In genomic region chr3:105957235-105957634, GRCm38 (mm10) we compare ENCODE assay signal across 12 mouse cellular contexts. TPM values are rescaled to one million over a fixed set of nuclear protein-coding genes. Genes with fewer than 3 reads are reported as not detected.
DNase-seq lines count a peak whose midpoint lies in the region; ATAC-seq and TF ChIP-seq lines count a peak whose summit lies in the region.
"Had no signal": no experiment of that assay in that cellular context is flagged by ENCODE, and none has a peak within 500 bp of the region (broad histone marks: within the 10 kb centered on the region; RNA-seq: fewer than 3 reads in every experiment).

No protein-coding gene starts in this region.

- dilution Hi-C loops in CH12.LX (cut with MboI; ENCODE audit: extremely low pct_ligation_motif_present, extremely low pct_unique_long_range_greater_than_20kb, low sequenced_read_pairs) = no loop called here

- H3K79me2 ChIP-seq in CH12.LX (replicated peaks; ENCODE audit: control insufficient read depth, extremely low read depth, insufficient read depth, poor library complexity, severe bottlenecking) = peaks cover 59% of the 10 kb centered on the region

- peak overlapping the region; percentile 96 for H3K9ac ChIP-seq in heart, embryonic 16.5 days (ENCODE audit: low read length)
- H3K9ac ChIP-seq in CH12.LX (ENCODE audit: insufficient read depth, low read depth) = peak overlapping the region; percentile 92
- H3K9ac ChIP-seq in liver, postnatal 0 days (replicated peaks) = peak overlapping the region; percentile 94

- TF ChIP-seq CTCF in CH12.LX (conservative IDR thresholded peaks at IDR 0.05 in 1 of 2, IDR thresholded peaks at IDR 0.05 in 1 of 2; ENCODE audit: low read depth in 2 of 2, low read length in 2 of 2) = peak in 1 of 2 experiments; percentile 33; a peak in 2 of 4 replicates
- TF ChIP-seq CTCF in cortical plate, adult 2 months (IDR thresholded peaks at IDR 0.05; ENCODE audit: extremely low read depth, insufficient read depth, low read length) = no peak
- TF ChIP-seq CTCF in liver, postnatal 0 days (IDR thresholded peaks at IDR 0.05; ENCODE audit: low read depth) = no peak; the same call in none of the 2 replicates

- TF ChIP-seq RAD21 in CH12.LX (IDR thresholded peaks at IDR 0.05; ENCODE audit: low read depth, low read length) = no peak

- peaks cover 26% of the 10 kb centered on the region for H3K4me1 ChIP-seq in heart, embryonic 16.5 days (ENCODE audit: control insufficient read depth, insufficient read depth, low read length)
- peaks cover 2 to 43% of the 10 kb centered on the region in 2 experiments; a peak in 3 of 4 replicates for H3K4me1 ChIP-seq in CH12.LX (ENCODE audit: control insufficient read depth in 1 of 2, insufficient read depth in 2 of 2)
- H3K4me1 ChIP-seq in cortical plate, adult 2 months (ENCODE audit: control insufficient read depth, insufficient read depth, low read length) = peaks cover 6% of the 10 kb centered on the region; the same call in 1 of the 2 replicates
- H3K4me1 ChIP-seq in liver, postnatal 0 days (ENCODE audit: insufficient read depth) = peaks cover 22% of the 10 kb centered on the region

- DNase-seq in heart, adult 9 months (ENCODE audit: low spot score in 2 of 2) = no peak
- DNase-seq in CH12.LX (ENCODE audit: extremely low read depth) = no peak
- DNase-seq in liver, postnatal 0 days = no peak
- no peak for DNase-seq in gastrocnemius, postnatal 36 days
- DNase-seq in cerebellum, postnatal 36 days = no peak
- DNase-seq: cerebellum, adult 8-10 months; right cerebral cortex, postnatal 25 days; thymus, postnatal 36 days had no signal

- TF ChIP-seq POLR2A in CH12.LX (IDR thresholded peaks at IDR 0.05; ENCODE audit: low read depth, low read length) = no peak
- no peak for TF ChIP-seq POLR2A in cortical plate, adult 2 months (IDR thresholded peaks at IDR 0.05; ENCODE audit: extremely low read depth, insufficient read depth, low read length)

- H3K9me3 ChIP-seq in heart, embryonic 16.5 days (replicated peaks; ENCODE audit: control insufficient read depth, low read length) = no peaks in the 10 kb centered on the region
- no peaks in the 10 kb centered on the region for H3K9me3 ChIP-seq in CH12.LX (replicated peaks; ENCODE audit: low read length)
- H3K9me3 ChIP-seq in liver, postnatal 0 days (ENCODE audit: low read length) = no peaks in the 10 kb centered on the region

- TF ChIP-seq EP300 in CH12.LX (IDR thresholded peaks at IDR 0.05; ENCODE audit: low read length) = no peak
- no peak for TF ChIP-seq EP300 in liver, postnatal 0 days (IDR thresholded peaks at IDR 0.05; ENCODE audit: low read depth)

- H3K27ac ChIP-seq in heart, embryonic 16.5 days (ENCODE audit: low read length) = no peak overlapping the region
- H3K27ac ChIP-seq in CH12.LX (ENCODE audit: insufficient read depth, low read depth) = no peak overlapping the region
- no peak overlapping the region for H3K27ac ChIP-seq in cortical plate, adult 2 months (ENCODE audit: insufficient read depth, low read length)
- no peak overlapping the region for H3K27ac ChIP-seq in liver, postnatal 0 days (ENCODE audit: low read depth)
- H3K27ac ChIP-seq: macrophage had no signal

- H3K4me2 ChIP-seq in heart, embryonic 16.5 days (ENCODE audit: low read depth, low read length) = peak overlapping the region; percentile 73
- peak overlapping the region; percentile 96 for H3K4me2 ChIP-seq in CH12.LX (ENCODE audit: insufficient read depth, low read depth, poor library complexity, severe bottlenecking)
- peak overlapping the region; percentile 99 for H3K4me2 ChIP-seq in liver, postnatal 0 days (ENCODE audit: low read depth, low read length)

- ATAC-seq in heart, embryonic 16.5 days (replicated peaks; ENCODE audit: extremely low read depth, insufficient read depth, low FRiP score) = no peak
- ATAC-seq in liver, postnatal 0 days = no peak
- ATAC-seq in megakaryocyte-erythroid progenitor cell, adult 5-6 weeks (replicated peaks; ENCODE audit: low FRiP score, low TSS enrichment, poor library complexity, severe bottlenecking) = no peak

- peak overlapping the region; percentile 95 for H3K4me3 ChIP-seq in heart, embryonic 16.5 days (ENCODE audit: low read length)
- H3K4me3 ChIP-seq in CH12.LX (replicated peaks in 1 of 3; ENCODE audit: low read depth in 2 of 3, low read length in 2 of 3, poor library complexity in 1 of 3) = no peak overlapping the region
- peak overlapping the region; percentile 10; the same call in 1 of the 2 replicates for H3K4me3 ChIP-seq in cortical plate, adult 2 months (ENCODE audit: insufficient read depth, low read length)
- peak overlapping the region; percentile 79; the same call in 1 of the 2 replicates for H3K4me3 ChIP-seq in liver, postnatal 0 days (ENCODE audit: low read depth, low read length)

- in situ Hi-C loops in CH12.LX (cut with MboI; ENCODE audit: low pct_ligation_motif_present, low pct_unique_long_range_greater_than_20kb, low sequenced_read_pairs) = loop anchor here (5.0 kb wide), 1 partner anchor 55 kb away; no protein-coding TSS in a partner anchor

- H3K27me3 ChIP-seq in heart, embryonic 16.5 days (ENCODE audit: control insufficient read depth, insufficient read depth, low read length) = no peaks in the 10 kb centered on the region
- no peaks in the 10 kb centered on the region for H3K27me3 ChIP-seq in CH12.LX (replicated peaks)
- H3K27me3 ChIP-seq in liver, postnatal 0 days (ENCODE audit: insufficient read depth, low read length) = no peaks in the 10 kb centered on the region

- intact Hi-C loops in gastrocnemius, postnatal 36 days (cut with DNase I) = loop anchor here (5.0 kb wide), 1 partner anchor 225 kb away; no protein-coding TSS in a partner anchor

- WGBS in heart, embryonic 16.5 days = 88% methylated on average over 1 of the region's 1 CpGs
- 86% methylated on average over 1 of the region's 1 CpGs for WGBS in liver, postnatal 0 days (ENCODE audit: insufficient replicate concordance)

- H3K36me3 ChIP-seq in heart, embryonic 16.5 days (ENCODE audit: control insufficient read depth, insufficient read depth) = peaks cover 25% of the 10 kb centered on the region
- H3K36me3 ChIP-seq in CH12.LX (replicated peaks in 1 of 2; ENCODE audit: control insufficient read depth in 1 of 2, insufficient read depth in 1 of 2, low read length in 1 of 2) = peaks cover 24 to 68% of the 10 kb centered on the region in 2 experiments
- peaks cover 45% of the 10 kb centered on the region for H3K36me3 ChIP-seq in liver, postnatal 0 days (replicated peaks; ENCODE audit: insufficient read depth, low read length)

RNA-seq across cellular contexts. Expression of gene Wdr77, which starts 1.9 kb away (rescaled TPM):
- 85.9 and 86.6 TPM in 2 replicates for polyA plus RNA-seq in heart, embryonic 16.5 days (2015; fragmentation: Nextera tagmentation; extraction: Ambion mirVana)
- total RNA-seq in CH12.LX (2012; rRNA removed) = 87.4 and 114 TPM in 2 replicates
- total RNA-seq in CH12.LX (2014; rRNA removed) = 86.7 and 91.2 TPM in 2 replicates
- 203 and 235 TPM in 2 replicates for polyA plus RNA-seq in CH12.LX (2012; ENCODE audit: insufficient read length, low read depth)
- polyA plus RNA-seq in cortical plate, adult 2 months (2012; rRNA removed) = 43.1 and 47.0 TPM in 2 replicates
- polyA plus RNA-seq in liver, postnatal 0 days (2015; fragmentation: Nextera tagmentation; extraction: Ambion mirVana) = 28.9 and 32.4 TPM in 2 replicates
- 77.7 and 84.6 TPM in 2 replicates for total RNA-seq in megakaryocyte-erythroid progenitor cell, adult 5-6 weeks (2014; fragmentation: Nextera tagmentation)
- 37.0 and 37.9 TPM in 2 replicates for total RNA-seq in megakaryocyte-erythroid progenitor cell, adult 5-6 weeks (2017)
- 10 to 100 TPM; 26.9 to 29.3 TPM for total RNA-seq in gastrocnemius, postnatal 36 days (2021)

RNA-seq across cellular contexts. Expression of gene Atp5f1, which starts 2.7 kb away (rescaled TPM):
- 954 and 1,079 TPM in 2 replicates for polyA plus RNA-seq in heart, embryonic 16.5 days (2015; fragmentation: Nextera tagmentation; extraction: Ambion mirVana)
- total RNA-seq in CH12.LX (2012; rRNA removed) (317 and 342 TPM in 2 replicates), CH12.LX (2014; rRNA removed) (676 and 764 TPM in 2 replicates)
- 494 and 505 TPM in 2 replicates for polyA plus RNA-seq in CH12.LX (2012; ENCODE audit: insufficient read length, low read depth)
- polyA plus RNA-seq in cortical plate, adult 2 months (2012; rRNA removed) = 303 and 309 TPM in 2 replicates
- 436 and 461 TPM in 2 replicates for polyA plus RNA-seq in liver, postnatal 0 days (2015; fragmentation: Nextera tagmentation; extraction: Ambion mirVana)
- total RNA-seq in megakaryocyte-erythroid progenitor cell, adult 5-6 weeks (2014; fragmentation: Nextera tagmentation) = 376 and 381 TPM in 2 replicates
- total RNA-seq in megakaryocyte-erythroid progenitor cell, adult 5-6 weeks (2017) = 527 and 581 TPM in 2 replicates
- total RNA-seq in gastrocnemius, postnatal 36 days (2021) = 100 to 1,000 TPM; 614 to 667 TPM

RNA-seq across cellular contexts. Expression of gene Ovgp1, which starts 16.3 kb away (rescaled TPM):
- polyA plus RNA-seq in heart, embryonic 16.5 days (2015; fragmentation: Nextera tagmentation; extraction: Ambion mirVana) = 1.2 and 1.6 TPM in 2 replicates
- total RNA-seq in CH12.LX (2012; rRNA removed) (1.4 and 1.6 TPM in 2 replicates), CH12.LX (2014; rRNA removed) (2.3 TPM in 2 replicates)
- 4.3 and 5.6 TPM in 2 replicates for polyA plus RNA-seq in CH12.LX (2012; ENCODE audit: insufficient read length, low read depth)
- polyA plus RNA-seq in cortical plate, adult 2 months (2012; rRNA removed) = 9.1 and 10.2 TPM in 2 replicates
- 0.28 and 0.40 TPM in 2 replicates for polyA plus RNA-seq in liver, postnatal 0 days (2015; fragmentation: Nextera tagmentation; extraction: Ambion mirVana)
- total RNA-seq in megakaryocyte-erythroid progenitor cell, adult 5-6 weeks (2014; fragmentation: Nextera tagmentation) = 5.9 and 7.8 TPM in 2 replicates
- total RNA-seq in megakaryocyte-erythroid progenitor cell, adult 5-6 weeks (2017) = 2.4 and 7.4 TPM in 2 replicates
- total RNA-seq in gastrocnemius, postnatal 36 days (2021) = under 1 TPM; 0.51 to 0.79 TPM

RNA-seq across cellular contexts. Expression of gene I830077J02Rik, which starts 24.8 kb away (rescaled TPM):
- polyA plus RNA-seq in heart, embryonic 16.5 days (2015; fragmentation: Nextera tagmentation; extraction: Ambion mirVana) = 0.90 and 1.6 TPM in 2 replicates
- 0.84 and 1.3 TPM in 2 replicates for total RNA-seq in CH12.LX (2012; rRNA removed)
- 2.9 and 3.2 TPM in 2 replicates for total RNA-seq in CH12.LX (2014; rRNA removed)
- 8.3 and 10.2 TPM in 2 replicates for polyA plus RNA-seq in CH12.LX (2012; ENCODE audit: insufficient read length, low read depth)
- polyA plus RNA-seq in cortical plate, adult 2 months (2012; rRNA removed) = 1.8 and 2.0 TPM in 2 replicates
- 3.9 and 5.4 TPM in 2 replicates for polyA plus RNA-seq in liver, postnatal 0 days (2015; fragmentation: Nextera tagmentation; extraction: Ambion mirVana)
- total RNA-seq in megakaryocyte-erythroid progenitor cell, adult 5-6 weeks (2014; fragmentation: Nextera tagmentation) = 0.35 and 2.8 TPM in 2 replicates
- total RNA-seq in megakaryocyte-erythroid progenitor cell, adult 5-6 weeks (2017) = 0.52 and 8.0 TPM in 2 replicates
- total RNA-seq in gastrocnemius, postnatal 36 days (2021) = under 1 TPM in 1 of 2 experiments, not detected in 1; 0.26 TPM

RNA-seq across cellular contexts. Expression of gene Pifo, which starts 57.2 kb away (rescaled TPM):
- 1.1 and 2.5 TPM in 2 replicates for polyA plus RNA-seq in heart, embryonic 16.5 days (2015; fragmentation: Nextera tagmentation; extraction: Ambion mirVana)
- total RNA-seq in CH12.LX (2012; rRNA removed) = 5.4 and 8.1 TPM in 2 replicates
- total RNA-seq in CH12.LX (2014; rRNA removed) = 13.7 and 16.4 TPM in 2 replicates
- 7.1 and 7.7 TPM in 2 replicates for polyA plus RNA-seq in CH12.LX (2012; ENCODE audit: insufficient read length, low read depth)
- 0.38 and 1.5 TPM in 2 replicates for polyA plus RNA-seq in cortical plate, adult 2 months (2012; rRNA removed)
- polyA plus RNA-seq in liver, postnatal 0 days (2015; fragmentation: Nextera tagmentation; extraction: Ambion mirVana) = not detected in 2 replicates
- not detected in 2 replicates for total RNA-seq in megakaryocyte-erythroid progenitor cell, adult 5-6 weeks (2014; fragmentation: Nextera tagmentation)
- total RNA-seq in megakaryocyte-erythroid progenitor cell, adult 5-6 weeks (2017) = not detected in 2 replicates
- not detected for total RNA-seq in gastrocnemius, postnatal 36 days (2021)
- polyA plus RNA-seq: macrophage had no signal

Comparison
In these comparisons a context has a peak if more than half of its experiments do, and no peak if none do; other contexts are left out.
1. H3K4me3 ChIP-seq: peak in heart, embryonic 16.5 days (single experiment), cortical plate, adult 2 months (single experiment) and liver, postnatal 0 days (single experiment); none in CH12.LX (0 of 3).
2. Peak in every context shown above with its lines, with median percentiles within 50 percentile points of each other: H3K4me2 ChIP-seq and H3K9ac ChIP-seq.